Mouse (Mus musculus): Measurements from ENCODE around the gene Becn1.
"Not testable (repeated sequence)": the region's sequence is repeated elsewhere in the genome, so short reads cannot be mapped to it uniquely, and the experiment has no call there.

The Becn1 gene

GRCm38 (mm10) chr11:101302004-101302798, at the start of gene Becn1:
TSS of gene Becn1 (minus strand) at chr11:101302286.
- peak; percentile 91 to 94 for DNase-seq (ENCODE audit: low read depth in 2 of 2, low spot score in 2 of 2)

DNA sequence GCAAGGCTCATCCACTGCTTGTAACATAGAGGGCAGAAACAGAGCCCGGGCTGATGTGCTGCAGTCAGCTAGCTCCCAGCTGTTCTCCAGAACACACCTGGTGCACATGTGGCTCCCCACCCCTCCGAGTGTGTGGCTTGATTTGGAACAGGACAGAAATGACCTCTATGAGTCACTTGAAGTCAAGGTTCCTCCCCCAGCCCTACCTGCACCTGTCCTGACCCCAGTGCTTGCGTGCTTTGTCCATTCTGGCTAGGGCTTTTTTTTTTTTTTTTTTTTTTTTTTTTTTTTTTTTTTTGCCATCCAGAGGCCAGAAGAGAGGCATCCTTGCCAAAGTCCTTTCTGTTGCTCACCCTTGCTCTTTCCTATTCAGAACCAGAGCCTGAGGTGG, 49.6 kb upstream of the Becn1 start:
- DNase-seq (ENCODE audit: low read depth in 2 of 2, low spot score in 2 of 2), result no peak

GRCm38 (mm10) chr11:101351100-101351720, 49.1 kb upstream of the Becn1 start:
- no peak for DNase-seq (ENCODE audit: low read depth in 2 of 2, low spot score in 2 of 2)

DNA sequence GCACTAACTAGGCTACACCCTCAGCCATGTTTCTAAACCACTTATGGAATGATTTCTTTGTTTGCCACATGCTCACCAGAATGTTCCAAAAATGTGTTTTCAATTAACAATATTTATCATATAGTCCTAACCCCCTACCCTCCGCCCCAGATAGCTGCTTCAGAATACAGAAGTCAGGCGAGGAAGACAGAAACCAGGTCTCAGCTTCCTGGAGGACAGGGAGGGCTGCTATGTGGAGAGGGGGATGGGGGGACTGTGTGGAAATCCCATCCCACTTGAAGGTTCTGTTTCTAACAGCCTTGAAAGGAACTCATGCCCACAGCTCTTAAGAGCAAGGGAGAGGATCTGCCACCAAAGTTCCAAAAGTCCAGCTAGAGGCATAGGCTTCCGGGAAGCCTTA, 47.1 kb upstream of the Becn1 start:
- no peak for DNase-seq (ENCODE audit: low read depth in 2 of 2, low spot score in 2 of 2)

DNA sequence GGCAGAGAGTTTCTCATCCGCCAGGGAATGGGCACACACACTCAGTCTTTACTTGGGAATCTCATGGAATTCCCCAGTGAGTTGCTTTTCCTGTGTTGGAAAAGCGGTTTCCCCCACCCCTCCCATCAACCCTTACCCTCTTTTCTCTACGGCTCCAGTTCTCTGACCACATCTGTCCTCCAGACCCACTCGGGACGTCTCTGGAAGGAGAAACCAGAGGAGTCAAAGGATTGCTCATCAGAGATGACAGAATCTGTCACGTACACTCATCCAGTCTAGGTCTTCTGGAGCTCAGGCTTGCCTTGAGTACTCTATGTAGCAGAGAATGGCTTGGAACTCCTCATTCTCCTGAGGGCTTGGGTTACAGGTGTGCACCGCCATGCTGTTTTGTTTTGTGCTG, 46.7 kb upstream of the Becn1 start:
- DNase-seq (ENCODE audit: low read depth in 2 of 2, low spot score in 2 of 2), result no peak

DNA sequence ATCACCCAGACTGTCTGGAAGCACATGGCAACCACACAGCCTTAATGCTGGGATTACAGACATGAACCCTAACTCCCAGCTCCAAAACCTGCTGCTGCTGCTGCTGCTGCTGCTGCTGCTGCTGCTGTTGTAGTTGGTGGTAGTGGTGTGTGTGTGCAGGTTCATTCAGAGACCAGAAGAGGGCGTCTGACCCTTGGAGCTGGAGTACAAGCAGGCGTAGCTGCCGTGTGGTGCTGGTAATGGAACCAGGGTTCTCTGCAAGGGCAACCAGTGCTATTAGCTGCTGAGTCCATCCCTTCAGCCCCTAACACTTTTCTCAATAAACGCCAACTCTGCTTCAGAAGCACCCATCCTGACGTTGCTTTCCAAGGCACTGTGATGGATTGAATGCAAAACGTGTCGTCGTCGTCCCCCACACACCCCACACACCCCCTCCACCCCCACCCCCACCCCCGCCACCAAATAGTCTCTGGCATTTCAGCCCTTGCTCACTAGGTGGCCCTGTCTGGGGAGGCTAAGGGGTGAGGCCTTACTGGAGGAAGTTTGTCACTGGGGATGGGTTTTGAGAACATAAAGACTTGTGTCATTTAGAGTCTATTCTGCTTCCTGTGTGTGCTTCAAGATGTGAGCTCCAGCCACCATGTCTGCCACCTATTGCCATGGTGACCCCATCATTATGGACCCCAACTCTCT, 45.1 kb upstream of the Becn1 start:
- DNase-seq (ENCODE audit: low read depth in 2 of 2, low spot score in 2 of 2), result no peak

DNA sequence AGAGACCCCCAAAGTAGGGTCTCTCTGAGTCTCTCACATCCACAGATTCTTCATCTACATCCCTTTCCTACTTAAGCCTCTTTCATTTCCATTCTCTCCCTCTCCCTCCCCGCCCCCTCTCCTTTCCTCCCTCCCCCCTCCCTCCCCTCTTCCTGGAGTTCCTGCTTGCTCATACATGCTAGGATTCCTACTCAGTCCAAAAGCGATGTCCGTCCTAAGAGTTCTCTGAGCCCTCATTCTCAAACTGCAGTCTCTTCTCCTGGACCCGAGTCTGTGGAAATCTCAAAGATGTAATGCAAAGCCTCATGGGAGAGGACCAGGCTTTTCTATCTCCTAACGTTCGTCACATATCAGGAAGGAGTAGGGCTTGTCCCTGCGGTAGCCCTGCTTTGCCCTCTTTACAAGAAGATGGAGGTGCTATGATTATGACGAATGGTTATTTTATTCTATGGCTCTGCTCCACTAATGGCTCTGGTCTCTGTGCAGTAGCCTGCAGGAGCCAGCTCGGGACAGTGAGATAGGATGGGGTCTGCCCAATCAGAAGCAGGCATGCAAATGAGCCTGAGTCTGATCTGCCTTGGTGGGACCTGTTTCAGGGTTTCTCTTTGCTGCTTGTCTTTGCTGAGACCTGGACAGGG, 36.2 kb upstream of the Becn1 start:
- DNase-seq (ENCODE audit: low read depth in 2 of 2, low spot score in 2 of 2), result no peak

DNA sequence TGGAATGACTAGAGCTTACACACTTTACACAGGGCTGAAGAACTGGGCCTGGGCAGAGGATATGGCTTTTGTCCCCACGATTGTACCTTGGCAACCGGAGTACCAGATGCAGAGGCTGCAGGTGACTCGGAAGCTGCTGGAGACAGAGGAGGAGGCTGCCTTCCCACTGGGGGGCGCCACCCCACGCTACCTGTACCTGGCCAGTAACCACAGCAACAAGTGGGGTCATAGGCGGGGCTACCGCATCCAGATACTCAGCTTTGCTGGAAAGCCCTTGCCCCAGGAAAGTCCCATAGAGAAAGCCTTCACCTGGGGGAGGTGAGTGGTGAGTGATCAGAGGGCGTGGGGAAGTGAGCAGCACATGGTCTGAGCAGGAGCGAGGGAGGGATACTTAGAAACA, 33.6 kb upstream of the Becn1 start:
- DNase-seq (ENCODE audit: low read depth in 2 of 2, low spot score in 2 of 2), result no peak

GRCm38 (mm10) chr11:101334516-101334915, 32.4 kb upstream of the Becn1 start:
- DNase-seq (ENCODE audit: low read depth in 2 of 2, low spot score in 2 of 2), result no peak

DNA sequence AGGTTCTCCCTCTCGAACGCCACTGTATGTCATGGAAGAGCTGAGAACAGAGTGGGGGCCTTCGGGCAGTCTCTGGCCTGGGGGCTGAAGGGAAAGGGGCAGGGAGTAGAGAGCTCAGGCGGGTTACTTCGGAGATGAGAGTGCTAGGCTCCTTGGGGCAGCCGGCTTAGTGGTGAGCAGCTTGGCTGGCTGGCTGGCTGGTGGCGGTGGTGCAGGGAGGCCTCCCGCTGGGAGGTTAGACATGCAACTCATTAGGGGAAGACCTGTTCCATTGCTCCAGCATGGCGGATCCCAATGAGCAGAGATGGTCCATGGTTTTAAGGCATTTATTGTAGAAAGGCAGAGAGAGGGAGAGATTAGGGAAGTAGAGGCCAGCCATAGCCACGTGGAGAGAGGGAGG, 31.9 kb upstream of the Becn1 start:
- DNase-seq (ENCODE audit: low read depth in 2 of 2, low spot score in 2 of 2), result no peak

GRCm38 (mm10) chr11:101332537-101332936, 30.5 kb upstream of the Becn1 start:
- DNase-seq (ENCODE audit: low read depth in 2 of 2, low spot score in 2 of 2), result no peak

GRCm38 (mm10) chr11:101330961-101331360, 28.9 kb upstream of the Becn1 start:
- not testable (repeated sequence) for DNase-seq (ENCODE audit: low read depth in 2 of 2, low spot score in 2 of 2)

- DNase-seq (ENCODE audit: low read depth in 2 of 2, low spot score in 2 of 2), result no peak
Measured at GRCm38 (mm10) chr11:101330371-101330924, 28.4 kb upstream of the Becn1 start, which contains the start of gene Aoc3. TSS of gene Aoc3 (plus strand) at chr11:101330605.

DNA sequence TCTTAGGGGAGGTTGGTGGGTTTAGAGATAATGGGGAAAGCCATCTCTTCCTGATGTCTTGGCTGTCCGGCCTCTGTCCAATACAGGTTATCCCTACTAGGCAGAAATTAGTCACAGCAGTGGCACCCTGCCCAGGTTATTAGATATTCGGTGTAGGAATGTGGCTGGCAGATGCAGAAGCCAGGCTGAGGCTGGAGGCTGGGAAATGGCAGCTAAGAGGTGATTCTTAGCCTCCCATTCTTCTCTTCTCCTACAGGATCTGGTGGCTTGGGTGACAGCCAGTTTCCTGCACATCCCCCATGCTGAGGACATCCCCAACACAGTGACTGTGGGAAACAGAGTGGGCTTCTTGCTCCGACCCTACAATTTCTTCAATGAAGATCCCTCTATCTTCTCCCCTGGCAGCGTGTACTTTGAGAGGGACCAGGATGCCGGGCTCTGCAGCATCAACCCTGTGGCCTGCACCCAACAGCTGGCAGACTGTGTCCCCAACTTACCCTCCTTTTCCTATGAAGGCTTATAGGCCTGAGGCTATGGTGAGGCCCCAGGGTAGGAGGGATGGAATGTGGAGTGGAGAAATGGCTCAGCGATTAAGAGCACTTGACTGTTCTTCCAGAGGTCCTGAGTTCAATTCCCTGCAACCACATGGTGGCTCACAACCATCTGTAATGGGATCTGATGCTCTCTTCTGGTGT, 27.0 kb upstream of the Becn1 start:
- no peak for DNase-seq (ENCODE audit: low read depth in 2 of 2, low spot score in 2 of 2)

GRCm38 (mm10) chr11:101327311-101327710, 25.2 kb upstream of the Becn1 start:
- no peak for DNase-seq (ENCODE audit: low read depth in 2 of 2, low spot score in 2 of 2)

GRCm38 (mm10) chr11:101326147-101326546, 24.1 kb upstream of the Becn1 start:
- DNase-seq (ENCODE audit: low read depth in 2 of 2, low spot score in 2 of 2), result no peak

DNA sequence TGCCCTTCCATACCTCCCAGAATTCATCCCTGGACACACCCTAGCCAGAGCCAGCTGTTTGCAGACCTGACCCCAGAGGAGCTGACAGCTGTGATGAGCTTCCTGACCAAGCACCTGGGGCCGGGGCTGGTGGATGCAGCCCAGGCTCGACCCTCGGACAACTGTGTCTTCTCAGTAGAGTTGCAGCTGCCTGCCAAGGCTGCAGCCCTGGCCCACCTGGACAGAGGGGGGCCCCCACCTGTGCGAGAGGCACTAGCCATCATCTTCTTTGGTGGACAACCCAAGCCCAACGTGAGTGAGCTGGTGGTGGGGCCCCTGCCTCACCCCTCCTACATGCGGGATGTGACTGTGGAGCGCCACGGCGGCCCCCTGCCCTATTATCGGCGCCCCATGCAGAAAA, 23.1 kb upstream of the Becn1 start:
- DNase-seq (ENCODE audit: low read depth in 2 of 2, low spot score in 2 of 2), result not testable (repeated sequence)

- DNase-seq (ENCODE audit: low read depth in 2 of 2, low spot score in 2 of 2), result no peak
Measured at GRCm38 (mm10) chr11:101324763-101325162, 22.7 kb upstream of the Becn1 start, which contains the start of gene Aoc2. TSS of gene Aoc2 (plus strand) at chr11:101325063.

DNA sequence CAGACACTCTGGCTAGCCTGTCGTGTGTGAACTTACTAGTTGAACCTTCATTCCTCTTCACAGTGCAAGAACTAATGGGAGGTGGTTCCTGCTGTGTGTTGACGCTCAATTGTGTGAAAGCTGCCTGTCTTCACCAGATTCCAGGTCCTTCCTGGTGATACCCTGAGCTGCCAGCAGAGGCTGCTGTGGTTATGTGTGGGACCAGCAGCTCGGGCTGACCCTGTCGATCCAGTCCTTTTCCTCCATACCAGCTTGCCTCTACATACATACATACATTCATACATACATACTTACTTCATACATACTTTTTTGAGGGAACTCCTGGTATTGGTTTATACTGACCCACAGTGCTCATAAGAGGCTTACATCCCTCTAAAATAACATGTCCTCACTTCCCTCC, 21.5 kb upstream of the Becn1 start:
- peak; percentile 23 to 40 for DNase-seq (ENCODE audit: low read depth in 2 of 2, low spot score in 2 of 2)

GRCm38 (mm10) chr11:101316501-101316917, 14.4 kb upstream of the Becn1 start:
- no peak for DNase-seq (ENCODE audit: low read depth in 2 of 2, low spot score in 2 of 2)
